Mouse (Mus musculus): Measurements from ENCODE around the gene Myt1.

DNA sequence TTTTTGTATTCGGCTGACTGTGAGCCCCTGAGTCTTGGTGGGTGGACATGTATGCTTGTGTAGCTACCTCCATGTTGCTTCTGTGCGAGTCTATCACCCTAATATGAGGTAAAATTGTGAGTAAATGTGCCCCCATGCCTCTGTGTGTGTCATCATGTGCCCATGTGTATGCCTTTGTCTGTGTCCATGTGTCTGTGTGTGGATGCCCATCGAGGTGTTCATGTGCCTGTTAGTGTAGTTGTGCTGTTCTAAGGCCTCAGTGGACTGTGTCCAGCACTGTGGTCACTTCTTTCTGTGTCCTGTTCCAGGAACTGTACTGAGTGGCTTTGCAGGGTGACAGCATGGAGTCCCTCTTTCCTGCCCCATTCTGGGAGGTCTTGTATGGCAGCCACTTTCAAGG lies 47.8 kb upstream of the Myt1 start:
- TF ChIP-seq EP300 (IDR thresholded peaks at IDR 0.05; ENCODE audit: low read depth) (no peak), CTCF (IDR thresholded peaks at IDR 0.05; ENCODE audit: low read depth) (no peak)

Measured in liver, postnatal 0 days (tissue).